Mouse (Mus musculus): ENCODE results near the gene Wnt10a. TPM values are rescaled to one million over a fixed set of nuclear protein-coding genes. Genes with fewer than 3 reads are reported as not detected.

Wnt10a gene
- polyA plus RNA-seq, 1 experiment from 2014 or later: not detected

- no peak for TF ChIP-seq CTCF (IDR thresholded peaks at IDR 0.05; ENCODE audit: low read depth)
- WGBS: 23% methylated on average over 6 of the region's 6 CpGs
- no peak for ATAC-seq
These were observed 10.4 kb downstream of the Wnt10a start for GRCm38 (mm10) chr1:74801631-74802140.

GRCm38 (mm10) chr1:74802795-74803656 is 11.7 kb downstream of the Wnt10a start:
- H3K4me1 ChIP-seq (replicated peaks; ENCODE audit: control insufficient read depth, insufficient read depth, low read length): 0 out of 2 replicates have a peak, but pooled peaks cover 4% of the 10 kb centered on the region
- peaks cover 96% of the 10 kb centered on the region for H3K27me3 ChIP-seq (replicated peaks; ENCODE audit: control insufficient read depth, insufficient read depth, low read length)
- WGBS: under 1% methylated on average over 57 of the region's 57 CpGs
- H3K9ac ChIP-seq (ENCODE audit: low read depth, low read length): peak overlapping the region; percentile 11; the same call in 1 of the 2 replicates
- no peaks in the 10 kb centered on the region for H3K36me3 ChIP-seq (ENCODE audit: control insufficient read depth, insufficient read depth)
- peak; percentile 78 for ATAC-seq
- no peak overlapping the region for H3K27ac ChIP-seq (ENCODE audit: low read depth, low read length)
- peak overlapping the region; percentile 71 for H3K4me2 ChIP-seq (replicated peaks; ENCODE audit: low read depth)
- TF ChIP-seq CTCF (IDR thresholded peaks at IDR 0.05; ENCODE audit: low read depth): peak; percentile 87
- H3K9me3 ChIP-seq (ENCODE audit: control insufficient read depth): no peaks in the 10 kb centered on the region
- peak overlapping the region; percentile 42 for H3K4me3 ChIP-seq (ENCODE audit: low read depth, low read length)

More at GRCm38 (mm10) chr1:74801631-74802140, 10.4 kb downstream of the Wnt10a start:
- H3K27me3 ChIP-seq (replicated peaks; ENCODE audit: control insufficient read depth, insufficient read depth, low read length): peaks cover 92% of the 10 kb centered on the region
- no peak overlapping the region for H3K9ac ChIP-seq (ENCODE audit: low read depth, low read length)
- no peaks in the 10 kb centered on the region for H3K36me3 ChIP-seq (ENCODE audit: control insufficient read depth, insufficient read depth)
- H3K4me3 ChIP-seq (ENCODE audit: low read depth, low read length): no peak overlapping the region
- no peaks in the 10 kb centered on the region for H3K4me1 ChIP-seq (replicated peaks; ENCODE audit: control insufficient read depth, insufficient read depth, low read length)
- no peak overlapping the region for H3K27ac ChIP-seq (ENCODE audit: low read depth, low read length)
- no peaks in the 10 kb centered on the region for H3K9me3 ChIP-seq (ENCODE audit: control insufficient read depth)
- H3K4me2 ChIP-seq (replicated peaks; ENCODE audit: low read depth): no peak overlapping the region

GRCm38 (mm10) chr1:74804211-74804870 is 13.0 kb downstream of the Wnt10a start:
- H3K27ac ChIP-seq (ENCODE audit: low read depth, low read length): no peak overlapping the region
- WGBS: 19% methylated on average over 10 of the region's 10 CpGs
- 0 out of 2 replicates have a peak, but pooled peaks cover 4% of the 10 kb centered on the region for H3K4me1 ChIP-seq (replicated peaks; ENCODE audit: control insufficient read depth, insufficient read depth, low read length)
- no peak for ATAC-seq
- no peak overlapping the region for H3K4me3 ChIP-seq (ENCODE audit: low read depth, low read length)
- no peaks in the 10 kb centered on the region for H3K9me3 ChIP-seq (ENCODE audit: control insufficient read depth)
- peaks cover 99% of the 10 kb centered on the region for H3K27me3 ChIP-seq (replicated peaks; ENCODE audit: control insufficient read depth, insufficient read depth, low read length)
- H3K9ac ChIP-seq (ENCODE audit: low read depth, low read length): no peak overlapping the region
- no peak overlapping the region for H3K4me2 ChIP-seq (replicated peaks; ENCODE audit: low read depth)
- no peak for TF ChIP-seq CTCF (IDR thresholded peaks at IDR 0.05; ENCODE audit: low read depth)
- no peaks in the 10 kb centered on the region for H3K36me3 ChIP-seq (ENCODE audit: control insufficient read depth, insufficient read depth)

- Histone ChIP-seq H3K9ac (ENCODE audit: low read depth, low read length) (no peak overlapping the region), H3K27ac (ENCODE audit: low read depth, low read length) (no peak overlapping the region), H3K4me3 (ENCODE audit: low read depth, low read length) (no peak overlapping the region), H3K4me1 (replicated peaks; ENCODE audit: control insufficient read depth, insufficient read depth, low read length) (0 out of 2 replicates have a peak, but pooled peaks cover 4% of the 10 kb centered on the region), H3K9me3 (ENCODE audit: control insufficient read depth) (no peaks in the 10 kb centered on the region), H3K36me3 (ENCODE audit: control insufficient read depth, insufficient read depth) (no peaks in the 10 kb centered on the region), H3K4me2 (replicated peaks; ENCODE audit: low read depth) (no peak overlapping the region), H3K27me3 (replicated peaks; ENCODE audit: control insufficient read depth, insufficient read depth, low read length) (peaks cover 96% of the 10 kb centered on the region)
- ATAC-seq: no peak
- TF ChIP-seq CTCF (IDR thresholded peaks at IDR 0.05; ENCODE audit: low read depth): no peak
- WGBS: 32% methylated on average over 4 of the region's 4 CpGs
These were observed 14.1 kb downstream of the Wnt10a start for GRCm38 (mm10) chr1:74805340-74805835.

GRCm38 (mm10) chr1:74805843-74806242 is 14.5 kb downstream of the Wnt10a start:
- H3K4me2 ChIP-seq (replicated peaks; ENCODE audit: low read depth): no peak overlapping the region
- 35% methylated on average over 5 of the region's 5 CpGs for WGBS
- H3K27me3 ChIP-seq (replicated peaks; ENCODE audit: control insufficient read depth, insufficient read depth, low read length): peaks cover 91% of the 10 kb centered on the region
- no peak overlapping the region for H3K27ac ChIP-seq (ENCODE audit: low read depth, low read length)
- no peak overlapping the region for H3K9ac ChIP-seq (ENCODE audit: low read depth, low read length)
- no peak overlapping the region for H3K4me3 ChIP-seq (ENCODE audit: low read depth, low read length)
- no peak for TF ChIP-seq CTCF (IDR thresholded peaks at IDR 0.05; ENCODE audit: low read depth)
- H3K4me1 ChIP-seq (replicated peaks; ENCODE audit: control insufficient read depth, insufficient read depth, low read length): 0 out of 2 replicates have a peak, but pooled peaks cover 4% of the 10 kb centered on the region
- ATAC-seq: no peak
- no peaks in the 10 kb centered on the region for H3K9me3 ChIP-seq (ENCODE audit: control insufficient read depth)
- H3K36me3 ChIP-seq (ENCODE audit: control insufficient read depth, insufficient read depth): no peaks in the 10 kb centered on the region

Data from intestine, postnatal 0 days (tissue).